Mouse (Mus musculus) erythroblast, embryonic 14.5 days (primary cell): ENCODE measurements around the gene Smarcd1. TPM values are rescaled to one million over a fixed set of nuclear protein-coding genes. Genes with fewer than 3 reads are reported as not detected.

Experiments used
- H3K27me3 ChIP-seq: 2 replicates; pipeline ENCODE4 v1.6.1; 2012; ENCODE audit warnings: inconsistent platforms; ENCODE audit not compliant: control insufficient read depth
- H3K36me3 ChIP-seq: 2 replicates; pipeline ENCODE4 v1.6.1; 2012; ENCODE audit warnings: mild to moderate bottlenecking, inconsistent platforms; ENCODE audit not compliant: control insufficient read depth
- H3K4me1 ChIP-seq: 2 replicates; pipeline ENCODE4 v1.6.1; 2012; ENCODE audit warnings: inconsistent platforms; ENCODE audit not compliant: control insufficient read depth
- H3K4me3 ChIP-seq: replicated peaks from 2 replicates; pipeline ENCODE3; 2012; ENCODE audit warnings: moderate library complexity, mild to moderate bottlenecking, inconsistent platforms
- H3K9me3 ChIP-seq: 2 replicates; pipeline ENCODE4 v1.6.1; 2012; ENCODE audit warnings: low read length, inconsistent platforms, mixed read lengths; ENCODE audit not compliant: control insufficient read depth
- GATA1 ChIP-seq: IDR thresholded peaks from 2 replicates; pipeline ENCODE4 v1.6.1; 2012; ENCODE audit warnings: low read length, inconsistent platforms, mixed read lengths
- TAL1 ChIP-seq: IDR thresholded peaks from 3 replicates; pipeline ENCODE4 v1.6.1; 2012; ENCODE audit warnings: low read length, inconsistent platforms, mixed read lengths
- polyA plus RNA-seq: library from polyadenylated mRNA; stranded (reverse); fragments of >175 nt; gene quantifications from 2 replicates; pipeline ENCODE4 v1.2.3, GENCODE M21; 2012

Gene Smarcd1
- polyA plus RNA-seq, 1 experiment = 1.9 TPM

DNA sequence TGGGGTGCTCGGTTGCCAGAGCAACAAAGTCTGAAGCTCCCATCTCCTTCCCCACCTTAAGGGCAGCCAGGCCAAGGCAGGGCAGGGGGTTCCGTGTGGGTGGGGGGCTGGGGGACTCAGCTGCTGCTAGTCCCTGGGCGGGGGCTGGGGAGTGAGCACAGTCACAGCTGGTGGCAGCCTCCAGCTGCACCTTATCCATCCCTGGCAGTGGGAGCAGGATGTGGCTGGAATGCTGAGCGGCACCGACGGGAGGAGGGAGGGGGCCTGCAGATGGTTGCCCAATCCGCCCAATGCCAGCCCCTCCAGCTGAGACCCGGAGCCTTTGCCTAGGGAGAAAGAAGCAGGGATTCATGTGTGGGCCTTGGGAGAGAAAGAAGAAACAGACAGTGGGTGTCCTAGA lies 24.8 kb upstream of the Smarcd1 start:
- H3K27me3 ChIP-seq = peaks cover 68% of the 10 kb centered on the region
- H3K9me3 ChIP-seq = no peaks in the 10 kb centered on the region
- no peak overlapping the region for H3K4me3 ChIP-seq
- peaks cover 6% of the 10 kb centered on the region for H3K4me1 ChIP-seq
- H3K36me3 ChIP-seq = no peaks in the 10 kb centered on the region
- TF ChIP-seq TAL1 = no peak
- TF ChIP-seq GATA1 = no peak

GRCm38 (mm10) chr15:99678063-99678800 lies 23.7 kb upstream of the Smarcd1 start:
- Histone ChIP-seq H3K36me3 (no peaks in the 10 kb centered on the region), H3K27me3 (peaks cover 57% of the 10 kb centered on the region), H3K9me3 (no peaks in the 10 kb centered on the region), H3K4me3 (no peak overlapping the region), H3K4me1 (peaks cover 6% of the 10 kb centered on the region)
- TF ChIP-seq GATA1 (no peak), TAL1 (no peak)

- H3K27me3 ChIP-seq = peaks cover 49% of the 10 kb centered on the region
- no peaks in the 10 kb centered on the region for H3K36me3 ChIP-seq
- no peak for TF ChIP-seq GATA1
- TF ChIP-seq TAL1 = no peak
- H3K4me1 ChIP-seq = peaks cover 6% of the 10 kb centered on the region
- no peak overlapping the region for H3K4me3 ChIP-seq
- no peaks in the 10 kb centered on the region for H3K9me3 ChIP-seq
Observed at GRCm38 (mm10) chr15:99679008-99679407, 22.9 kb upstream of the Smarcd1 start.

DNA sequence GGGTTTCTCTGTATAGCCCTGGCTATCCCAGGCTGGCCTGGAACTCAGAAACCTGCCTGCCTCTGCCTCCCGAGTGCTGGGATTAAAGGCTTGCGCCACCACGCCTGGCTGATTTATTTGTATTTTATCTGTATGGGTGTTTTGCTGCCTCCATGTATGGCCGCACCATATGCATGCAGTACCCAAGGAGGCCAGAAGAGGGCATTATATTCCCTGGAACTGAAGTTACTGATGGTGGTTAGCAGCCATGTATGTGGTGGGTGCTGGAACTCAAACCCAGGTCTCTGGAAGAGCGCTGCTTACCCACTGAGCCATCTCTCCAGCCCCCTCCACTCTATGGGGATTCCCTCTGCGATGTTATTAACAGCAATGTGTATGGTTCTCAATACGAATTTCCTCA lies 19.0 kb upstream of the Smarcd1 start:
- Histone ChIP-seq H3K27me3 (peaks cover 26% of the 10 kb centered on the region), H3K4me1 (peaks cover 6% of the 10 kb centered on the region)
- TF ChIP-seq TAL1 = no peak
- no peak for TF ChIP-seq GATA1

DNA sequence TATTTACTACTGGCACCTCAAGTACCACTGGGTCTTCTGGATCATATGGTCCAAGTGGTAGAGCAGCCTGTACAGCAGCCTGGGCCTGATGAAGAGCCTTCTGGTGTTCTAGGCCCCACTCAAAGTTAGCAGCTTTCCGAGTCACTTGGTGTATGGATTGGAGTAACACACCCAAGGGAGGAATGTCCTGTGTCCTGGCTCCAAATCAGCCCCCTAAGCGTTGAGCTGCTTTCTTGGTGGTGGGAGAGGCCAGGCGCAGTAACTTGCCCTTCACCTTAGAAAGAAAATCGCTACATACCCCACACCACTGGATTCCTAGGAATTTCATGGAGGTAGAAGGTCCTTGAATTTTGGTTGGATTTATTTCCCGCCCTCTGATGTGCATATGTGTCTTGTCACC lies 17.8 kb upstream of the Smarcd1 start:
- no peak for TF ChIP-seq GATA1
- no peak for TF ChIP-seq TAL1

More for the DNA sequence above, 19.0 kb upstream of the Smarcd1 start:
- H3K36me3 ChIP-seq = no peaks in the 10 kb centered on the region
- no peaks in the 10 kb centered on the region for H3K9me3 ChIP-seq
- H3K4me3 ChIP-seq = no peak overlapping the region

GRCm38 (mm10) chr15:99688712-99689111 lies 13.2 kb upstream of the Smarcd1 start:
- Histone ChIP-seq H3K4me3 (no peak overlapping the region), H3K4me1 (no peaks in the 10 kb centered on the region; the same call in 1 of the 2 replicates), H3K27me3 (peaks cover 25% of the 10 kb centered on the region), H3K36me3 (no peaks in the 10 kb centered on the region), H3K9me3 (no peaks in the 10 kb centered on the region)
- TF ChIP-seq GATA1 (no peak), TAL1 (no peak)

More for the DNA sequence above, 17.8 kb upstream of the Smarcd1 start:
- H3K36me3 ChIP-seq = no peaks in the 10 kb centered on the region
- no peaks in the 10 kb centered on the region; the same call in 1 of the 2 replicates for H3K4me1 ChIP-seq
- H3K27me3 ChIP-seq = peaks cover 21% of the 10 kb centered on the region
- H3K4me3 ChIP-seq = no peak overlapping the region
- H3K9me3 ChIP-seq = no peaks in the 10 kb centered on the region

DNA sequence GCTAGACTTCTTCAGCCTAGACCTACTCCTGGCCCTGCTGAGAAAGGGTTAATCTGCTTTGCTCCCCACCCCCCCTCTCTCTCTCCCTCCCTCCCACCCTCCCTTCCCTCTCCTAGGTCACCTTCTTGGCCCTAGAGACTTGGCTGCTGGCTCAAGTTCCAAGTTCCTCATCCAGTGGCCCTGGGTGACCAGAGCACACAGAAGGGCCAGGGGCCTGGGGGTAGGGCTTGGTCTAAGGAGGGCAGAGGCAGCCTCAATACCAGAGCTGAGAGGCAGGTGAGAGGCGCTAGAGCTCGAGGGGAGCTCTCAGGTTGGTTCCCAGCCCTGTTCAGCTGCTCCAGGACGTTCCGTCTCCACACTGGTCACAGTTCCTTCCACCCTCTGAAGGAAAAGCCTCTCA lies 11.0 kb upstream of the Smarcd1 start:
- no peaks in the 10 kb centered on the region for H3K36me3 ChIP-seq
- peaks cover 30% of the 10 kb centered on the region for H3K27me3 ChIP-seq
- no peaks in the 10 kb centered on the region for H3K9me3 ChIP-seq
- TF ChIP-seq GATA1 (no peak), TAL1 (no peak)
- no peak overlapping the region for H3K4me3 ChIP-seq
- H3K4me1 ChIP-seq = no peaks in the 10 kb centered on the region; the same call in 1 of the 2 replicates

GRCm38 (mm10) chr15:99691976-99692375 lies 10.0 kb upstream of the Smarcd1 start:
- Histone ChIP-seq H3K36me3 (no peaks in the 10 kb centered on the region), H3K4me1 (no peaks in the 10 kb centered on the region; the same call in 1 of the 2 replicates), H3K4me3 (no peak overlapping the region), H3K9me3 (no peaks in the 10 kb centered on the region), H3K27me3 (peaks cover 39% of the 10 kb centered on the region)
- TF ChIP-seq TAL1 = no peak
- TF ChIP-seq GATA1 = no peak

- peaks cover 34% of the 10 kb centered on the region for H3K27me3 ChIP-seq
- TF ChIP-seq GATA1 = no peak
- TF ChIP-seq TAL1 = 0 out of 3 replicates have a peak, but pooled peaks have one; percentile 4
- H3K4me1 ChIP-seq = peaks cover 19% of the 10 kb centered on the region
- H3K9me3 ChIP-seq = no peaks in the 10 kb centered on the region
- no peaks in the 10 kb centered on the region for H3K36me3 ChIP-seq
- no peak overlapping the region for H3K4me3 ChIP-seq
Observed at GRCm38 (mm10) chr15:99697309-99697708, 4.6 kb upstream of the Smarcd1 start.
